Comparison of ENCODE assay signal across 13 mouse cellular contexts in the genomic region with DNA sequence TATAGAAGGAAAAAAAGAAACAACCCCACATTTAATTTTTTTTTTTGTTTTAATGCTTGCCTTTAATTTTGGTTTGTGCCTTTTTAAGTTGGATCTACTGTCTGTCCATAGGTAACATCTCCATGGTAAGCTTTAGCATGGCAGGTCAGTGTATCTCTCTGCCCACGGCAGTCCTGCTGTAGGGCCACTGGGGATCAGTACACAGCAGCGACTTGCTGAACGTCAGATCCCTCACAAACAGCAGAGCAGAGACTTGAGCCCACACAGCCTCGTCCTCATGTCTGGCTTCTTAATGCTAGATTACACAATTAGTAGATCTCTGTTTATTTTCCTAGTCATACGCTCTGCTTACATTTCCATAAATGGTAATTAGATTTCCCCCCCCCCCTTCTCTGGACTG.
"Had no signal": no experiment of that assay in that cellular context is flagged by ENCODE, and none has a peak within 500 bp of the region (broad histone marks: within the 10 kb centered on the region; RNA-seq: fewer than 3 reads in every experiment).

No protein-coding gene starts in this region.

- H3K4me3 ChIP-seq: limb, embryonic 12.5 days; midbrain, embryonic 10.5 days; myocyte; neural tube, embryonic 15.5 days had no signal

- H3K27me3 ChIP-seq: limb, embryonic 12.5 days; neural tube, embryonic 15.5 days had no signal

- H3K27ac ChIP-seq: kidney, postnatal 0 days; limb, embryonic 12.5 days; midbrain, embryonic 10.5 days; neural tube, embryonic 15.5 days had no signal

- H3K36me3 ChIP-seq: limb, embryonic 12.5 days; midbrain, embryonic 10.5 days; neural tube, embryonic 15.5 days had no signal

- H3K9ac ChIP-seq: limb, embryonic 12.5 days; neural tube, embryonic 15.5 days had no signal

- H3K4me2 ChIP-seq: limb, embryonic 12.5 days; neural tube, embryonic 15.5 days had no signal

- DNase-seq: kidney, adult 11 months; kidney, adult 9 months; kidney, postnatal 36 days; layer of hippocampus, adult 9-11 months; layer of hippocampus, postnatal 36 days; midbrain, embryonic 14.5 days; right cerebral cortex, adult 18-20 months; right cerebral cortex, postnatal 25 days had no signal

- H3K9me3 ChIP-seq: limb, embryonic 12.5 days; midbrain, embryonic 10.5 days; neural tube, embryonic 15.5 days had no signal
